Mouse (Mus musculus) intestine, embryonic 15.5 days (tissue): ENCODE data around the gene Gm21887. TPM values are rescaled to one million over a fixed set of nuclear protein-coding genes. Genes with fewer than 3 reads are reported as not detected.
A peak's percentile ranks its signal among the peaks of the same experiment; 100 is the strongest.
"Not testable (repeated sequence)": the region's sequence is repeated elsewhere in the genome, so short reads cannot be mapped to it uniquely, and the experiment has no call there.

ENCODE experiments used
- ATAC-seq: fragments of 200-750 bp; cut with Nextera tagmentation; 2 replicates; pipeline ENCODE4 v1.8.0; 2017; ENCODE audit warnings: moderate TSS enrichment, moderate library complexity
- H3K27ac ChIP-seq: fragments of 300-500 bp; sonication (generic); 2 replicates; pipeline ENCODE4 v1.5.1; 2015; ENCODE audit warnings: mild to moderate bottlenecking, inconsistent platforms
- H3K27me3 ChIP-seq: fragments of 300-500 bp; sonication (generic); replicated peaks from 2 replicates; pipeline ENCODE4 v1.6.1; 2015; ENCODE audit warnings: inconsistent platforms
- H3K36me3 ChIP-seq: fragments of 300-500 bp; sonication (generic); 2 replicates; pipeline ENCODE4 v1.6.1; 2015; ENCODE audit warnings: inconsistent platforms
- H3K4me1 ChIP-seq: fragments of 300-500 bp; sonication (generic); replicated peaks from 2 replicates; pipeline ENCODE4 v1.6.1; 2015; ENCODE audit warnings: inconsistent platforms
- H3K4me2 ChIP-seq: fragments of 300-500 bp; sonication (generic); replicated peaks from 2 replicates; pipeline ENCODE4 v1.6.1; 2015; ENCODE audit warnings: mild to moderate bottlenecking, inconsistent platforms
- H3K4me3 ChIP-seq: fragments of 300-500 bp; sonication (generic); replicated peaks from 2 replicates; pipeline ENCODE4 v1.5.1; 2015; ENCODE audit warnings: inconsistent platforms
- H3K9ac ChIP-seq: fragments of 300-500 bp; sonication (generic); 2 replicates; pipeline ENCODE4 v1.6.1; 2015; ENCODE audit warnings: inconsistent platforms
- H3K9me3 ChIP-seq: fragments of 300-500 bp; sonication (generic); 2 replicates; pipeline ENCODE4 v1.6.1; 2016; ENCODE audit warnings: inconsistent platforms
- WGBS: fragments of 180-500 bp; shearing (Covaris S2); methylation state at CpG from one replicate; pipeline ENCODE4 v1.1.7; 2015; 5-methylcytosine and 5-hydroxymethylcytosine counted together
- polyA plus RNA-seq: library from polyadenylated mRNA; unstranded; fragments of >200 nt; fragmentation: Nextera tagmentation; extraction: Ambion mirVana; gene quantifications from 2 replicates; pipeline ENCODE4 v1.2.1, GENCODE M21; 2015

The Gm21887 gene
- polyA plus RNA-seq, 1 experiment from 2014 or later = 168 TPM

DNA sequence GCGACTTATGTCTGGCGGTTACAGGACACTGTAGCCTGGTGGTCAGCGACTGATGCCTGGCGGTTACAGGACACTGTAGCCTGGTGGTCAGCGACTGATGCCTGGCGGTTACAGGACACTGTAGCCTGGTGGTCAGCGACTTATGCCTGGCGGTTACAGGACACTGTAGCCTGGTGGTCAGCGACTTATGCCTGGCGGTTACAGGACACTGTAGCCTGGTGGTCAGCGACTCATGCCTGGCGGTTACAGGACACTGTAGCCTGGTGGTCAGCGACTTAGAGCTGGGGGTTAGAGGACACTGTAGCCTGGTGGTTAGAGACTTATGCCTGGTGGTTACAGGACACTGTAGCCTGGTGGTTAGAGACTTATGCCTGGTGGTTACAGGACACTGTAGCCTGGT, 4.0 kb downstream of the Gm21887 start:
- not testable (repeated sequence) for H3K27ac ChIP-seq, H3K4me1 ChIP-seq, H3K4me2 ChIP-seq, H3K27me3 ChIP-seq, ATAC-seq, H3K4me3 ChIP-seq, H3K9ac ChIP-seq
- peaks cover 18% of the 10 kb centered on the region for H3K36me3 ChIP-seq
- 92% methylated on average over 2 of the region's 13 CpGs for WGBS
- peaks cover 12% of the 10 kb centered on the region for H3K9me3 ChIP-seq

DNA sequence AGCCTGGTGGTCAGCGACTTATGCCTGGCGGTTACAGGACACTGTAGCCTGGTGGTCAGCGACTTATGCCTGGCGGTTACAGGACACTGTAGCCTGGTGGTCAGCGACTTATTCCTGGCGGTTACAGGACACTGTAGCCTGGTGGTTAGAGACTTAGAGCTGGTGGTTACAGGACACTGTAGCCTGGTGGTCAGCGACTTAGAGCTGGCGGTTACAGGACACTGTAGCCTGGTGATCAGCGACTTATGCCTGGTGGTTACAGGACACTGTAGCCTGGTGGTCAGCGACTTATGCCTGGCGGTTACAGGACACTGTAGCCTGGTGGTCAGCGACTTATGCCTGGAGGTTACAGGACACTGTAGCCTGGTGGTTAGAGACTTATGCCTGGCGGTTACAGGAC, 4.6 kb downstream of the Gm21887 start:
- 71% methylated on average over 3 of the region's 13 CpGs for WGBS

DNA sequence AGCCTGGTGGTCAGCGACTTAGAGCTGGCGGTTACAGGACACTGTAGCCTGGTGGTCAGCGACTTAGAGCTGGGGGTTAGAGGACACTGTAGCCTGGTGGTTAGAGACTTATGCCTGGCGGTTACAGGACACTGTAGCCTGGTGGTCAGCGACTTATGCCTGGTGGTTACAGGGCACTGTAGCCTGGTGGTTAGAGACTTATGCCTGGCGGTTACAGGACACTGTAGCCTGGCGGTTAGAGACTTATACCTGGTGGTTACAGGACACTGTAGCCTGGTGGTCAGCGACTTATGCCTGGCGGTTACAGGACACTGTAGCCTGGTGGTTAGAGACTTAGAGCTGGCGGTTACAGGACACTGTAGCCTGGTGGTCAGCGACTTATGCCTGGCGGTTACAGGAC, 6.4 kb downstream of the Gm21887 start:
- H3K4me3 ChIP-seq, ATAC-seq, H3K9ac ChIP-seq, H3K4me2 ChIP-seq, H3K27me3 ChIP-seq, H3K4me1 ChIP-seq, H3K9me3 ChIP-seq, H3K27ac ChIP-seq: not testable (repeated sequence)
- H3K36me3 ChIP-seq = peaks cover 31% of the 10 kb centered on the region
- 88% methylated on average over 11 of the region's 12 CpGs for WGBS

More for the DNA sequence above, 4.6 kb downstream of the Gm21887 start:
- not testable (repeated sequence) for H3K27ac ChIP-seq, H3K4me3 ChIP-seq, H3K27me3 ChIP-seq, ATAC-seq, H3K4me2 ChIP-seq, H3K4me1 ChIP-seq, H3K9ac ChIP-seq
- Histone ChIP-seq H3K36me3 (peaks cover 24% of the 10 kb centered on the region), H3K9me3 (peaks cover 12% of the 10 kb centered on the region)

DNA sequence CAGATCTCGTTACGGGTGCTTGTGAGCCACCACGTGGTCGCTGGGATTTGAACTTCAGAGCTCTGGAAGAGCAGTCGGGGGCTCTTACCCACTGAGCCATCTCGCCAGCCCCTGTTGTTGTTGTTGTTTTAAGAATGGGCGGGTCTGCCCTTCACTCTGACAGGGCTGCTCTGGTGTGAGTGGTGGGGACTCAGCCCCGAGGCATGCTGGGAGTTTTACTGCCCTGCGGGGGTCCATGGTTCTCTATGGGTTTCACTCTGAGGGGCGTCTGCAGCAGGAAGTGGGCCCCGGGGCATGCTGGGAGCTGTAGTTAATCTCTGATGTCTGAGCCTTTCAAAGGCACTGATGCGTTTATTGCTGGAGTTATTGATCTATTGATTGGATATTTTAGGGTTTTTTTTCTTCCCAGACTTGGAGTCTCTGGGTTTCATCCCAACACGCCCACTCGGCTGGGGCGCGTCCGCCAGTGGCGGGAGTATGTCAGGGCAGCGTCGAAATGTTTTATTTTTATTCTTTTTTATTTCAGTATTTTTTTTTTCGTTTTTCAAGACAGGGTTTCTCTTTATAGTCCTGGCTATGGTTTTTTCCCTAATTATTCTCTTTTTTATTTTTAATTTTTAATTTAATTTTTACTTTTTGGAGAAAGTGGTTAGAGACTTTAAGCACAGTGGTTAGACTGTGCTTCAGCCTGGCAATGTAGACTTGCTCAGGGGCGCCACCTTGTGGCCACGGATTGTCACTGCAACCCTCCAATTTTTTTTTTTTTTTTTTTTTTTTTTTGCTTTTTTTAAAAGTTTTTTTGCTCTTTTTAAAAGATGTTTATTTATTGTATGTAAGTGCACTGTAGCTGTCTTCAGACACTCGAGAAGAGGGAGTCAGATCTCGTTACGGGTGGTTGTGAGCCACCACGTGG, 8.1 kb downstream of the Gm21887 start:
- peak; percentile 79 for ATAC-seq
- H3K9ac ChIP-seq, H3K27ac ChIP-seq, H3K4me2 ChIP-seq, H3K9me3 ChIP-seq, H3K4me3 ChIP-seq, H3K4me1 ChIP-seq, H3K27me3 ChIP-seq: not testable (repeated sequence)
- H3K36me3 ChIP-seq = peaks cover 26% of the 10 kb centered on the region
- WGBS = 57% methylated on average over 27 of the region's 27 CpGs

DNA sequence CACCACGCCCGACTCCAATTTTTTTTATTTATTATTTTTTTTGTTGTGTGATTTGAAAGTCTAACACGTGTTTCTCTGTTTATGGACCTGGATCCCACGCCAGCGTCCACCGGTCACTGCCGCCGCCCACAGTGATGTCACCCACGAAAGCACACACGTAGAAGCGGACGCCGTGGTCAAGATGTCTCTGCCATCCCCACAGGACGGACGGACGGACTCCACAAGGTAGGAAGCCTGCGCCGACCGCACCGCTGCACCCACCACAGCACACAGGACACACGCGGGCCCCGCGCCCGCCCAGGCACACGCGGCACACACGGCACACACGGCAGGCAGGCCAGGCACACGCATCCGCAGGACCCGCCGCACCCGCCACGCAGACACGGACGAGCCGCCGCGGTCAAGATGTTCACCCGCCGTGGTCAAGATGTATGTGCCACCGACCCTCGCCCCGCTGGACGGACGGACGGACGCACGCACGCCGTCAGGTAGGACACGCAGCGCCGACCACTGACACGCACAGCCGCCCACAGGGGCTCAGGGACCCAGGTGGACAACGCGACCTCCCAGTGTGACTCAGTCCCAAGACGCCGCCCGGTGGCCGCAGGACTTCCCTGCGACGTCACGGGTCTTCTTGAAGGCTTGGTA, 9.2 kb downstream of the Gm21887 start:
- H3K4me2 ChIP-seq, H3K27me3 ChIP-seq, H3K9me3 ChIP-seq, H3K27ac ChIP-seq, H3K4me3 ChIP-seq, H3K4me1 ChIP-seq, H3K9ac ChIP-seq: not testable (repeated sequence)
- H3K36me3 ChIP-seq = peaks cover 26% of the 10 kb centered on the region
- WGBS = 84% methylated on average over 66 of the region's 66 CpGs
- peak; percentile 85 for ATAC-seq

DNA sequence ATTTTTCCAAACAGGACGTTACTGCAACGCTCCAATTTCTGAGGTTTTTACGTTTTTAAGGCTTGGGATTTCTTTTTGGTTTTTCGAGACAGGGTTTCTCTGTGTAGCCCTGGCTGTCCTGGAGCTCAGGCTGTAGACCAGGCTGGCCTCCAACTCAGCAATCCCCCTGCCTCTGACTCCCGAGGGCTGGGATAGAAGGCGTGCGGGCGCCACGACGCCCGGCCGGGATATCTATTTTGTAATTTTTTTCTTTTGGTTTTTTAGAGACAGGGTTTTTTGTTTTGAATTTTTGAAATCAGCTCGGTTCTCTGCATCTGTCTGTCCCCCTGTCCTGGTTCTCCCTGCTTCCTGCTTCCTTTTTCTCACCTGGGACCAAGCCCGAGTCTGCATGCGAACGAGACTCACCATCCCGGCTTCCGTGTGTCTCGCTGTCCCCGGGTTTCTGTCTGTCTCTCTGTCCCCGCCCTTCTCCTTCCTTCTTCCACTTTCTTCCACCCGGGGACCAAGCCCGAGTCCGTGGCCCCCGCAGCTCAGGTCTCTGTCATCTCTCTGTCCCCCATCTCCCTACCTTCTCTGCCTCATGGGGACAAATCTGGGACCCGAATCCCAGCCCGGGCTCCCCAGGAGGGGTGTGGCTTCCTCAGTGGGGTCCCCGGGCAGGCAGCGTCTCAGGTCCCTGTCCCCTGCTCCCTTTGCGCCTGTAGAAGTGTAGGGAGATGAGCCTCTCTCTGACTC, 9.9 kb downstream of the Gm21887 start:
- H3K4me3 ChIP-seq, H3K9me3 ChIP-seq, H3K4me1 ChIP-seq, H3K27me3 ChIP-seq, H3K9ac ChIP-seq, H3K4me2 ChIP-seq, H3K27ac ChIP-seq: not testable (repeated sequence)
- peaks cover 26% of the 10 kb centered on the region for H3K36me3 ChIP-seq
- ATAC-seq = peak; percentile 57
- 84% methylated on average over 30 of the region's 30 CpGs for WGBS

DNA sequence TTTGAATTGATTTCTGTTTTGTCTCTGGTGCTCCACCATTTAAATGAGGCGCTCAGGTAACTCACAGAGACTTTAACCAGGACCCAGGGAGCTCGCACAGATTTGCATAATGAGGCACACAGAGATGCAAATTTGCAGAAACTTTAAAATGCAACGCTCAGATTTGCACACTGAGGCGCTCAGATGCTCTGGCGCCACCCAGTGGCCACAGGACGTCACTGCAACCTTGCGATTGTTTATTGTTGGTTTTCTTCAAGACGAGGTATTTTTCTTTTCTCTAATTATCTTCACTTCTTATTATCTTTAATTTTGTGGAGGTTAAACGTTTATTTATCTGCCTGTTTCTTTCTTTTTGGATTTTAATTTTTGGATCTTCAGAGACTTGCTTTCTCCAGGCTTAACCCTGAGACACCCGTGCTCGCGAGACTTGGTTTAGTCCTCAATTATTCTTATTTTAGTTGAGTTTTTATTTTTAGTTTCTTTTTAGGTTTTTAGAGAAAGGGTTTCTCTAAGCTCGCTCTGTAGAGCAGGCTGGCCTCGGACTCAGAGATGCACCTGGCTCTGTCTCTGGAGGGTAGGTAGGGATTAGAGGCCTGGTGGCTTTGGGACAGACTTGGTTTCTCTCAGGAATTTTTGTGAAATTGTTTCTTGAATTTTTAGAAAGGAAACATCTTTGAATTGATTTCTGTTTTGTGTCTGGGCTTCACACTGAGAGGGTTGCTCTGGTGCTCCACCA, 10.7 kb downstream of the Gm21887 start:
- H3K27me3 ChIP-seq, ATAC-seq, H3K27ac ChIP-seq, H3K4me3 ChIP-seq, H3K9ac ChIP-seq, H3K4me2 ChIP-seq, H3K9me3 ChIP-seq, H3K4me1 ChIP-seq: not testable (repeated sequence)
- peaks cover 26% of the 10 kb centered on the region for H3K36me3 ChIP-seq
- WGBS = 58% methylated on average over 14 of the region's 14 CpGs

DNA sequence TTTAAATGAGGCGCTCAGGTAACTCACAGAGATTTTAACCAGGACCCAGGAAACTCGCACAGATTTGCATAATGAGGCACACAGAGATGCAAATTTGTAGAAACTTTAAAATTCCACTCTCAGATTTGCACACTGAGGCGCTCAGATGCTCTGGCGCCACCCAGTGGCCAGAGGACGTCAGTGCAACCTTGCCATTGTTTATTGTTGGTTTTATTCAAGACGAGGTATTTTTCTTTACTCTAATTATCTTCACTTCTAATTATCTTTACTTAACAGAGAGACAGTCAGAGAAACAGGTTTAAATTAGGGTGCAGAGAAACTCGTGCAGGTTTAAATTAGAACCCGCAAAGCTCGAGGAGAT, 11.2 kb downstream of the Gm21887 start:
- not testable (repeated sequence) for H3K27me3 ChIP-seq, H3K9ac ChIP-seq, H3K9me3 ChIP-seq, ATAC-seq, H3K4me2 ChIP-seq, H3K4me3 ChIP-seq, H3K4me1 ChIP-seq, H3K27ac ChIP-seq
- WGBS = 51% methylated on average over 9 of the region's 9 CpGs
- peaks cover 26% of the 10 kb centered on the region for H3K36me3 ChIP-seq

DNA sequence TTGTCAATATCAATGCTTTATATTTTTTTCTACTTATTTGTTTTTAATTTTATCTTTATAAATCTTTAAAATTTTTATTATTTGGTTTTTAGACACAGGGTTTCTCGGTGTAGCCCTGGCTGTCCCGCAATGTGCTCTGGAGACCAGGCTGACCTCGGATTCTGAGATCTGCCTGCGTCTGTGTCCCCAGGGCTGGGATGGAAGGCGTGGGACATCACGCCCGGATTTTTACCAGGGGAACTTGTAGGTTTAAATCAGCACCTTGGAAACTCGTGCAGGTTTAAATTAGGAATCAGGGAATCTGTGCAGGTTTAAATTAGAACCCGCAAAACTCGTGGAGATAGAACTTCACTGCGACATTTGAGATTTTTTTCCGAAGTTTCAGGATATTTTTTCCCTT, 11.7 kb downstream of the Gm21887 start:
- 78% methylated on average over 12 of the region's 12 CpGs for WGBS
- H3K4me3 ChIP-seq, H3K27me3 ChIP-seq, H3K4me2 ChIP-seq, H3K27ac ChIP-seq, H3K4me1 ChIP-seq, H3K9ac ChIP-seq, ATAC-seq, H3K9me3 ChIP-seq: not testable (repeated sequence)
- peaks cover 26% of the 10 kb centered on the region for H3K36me3 ChIP-seq

DNA sequence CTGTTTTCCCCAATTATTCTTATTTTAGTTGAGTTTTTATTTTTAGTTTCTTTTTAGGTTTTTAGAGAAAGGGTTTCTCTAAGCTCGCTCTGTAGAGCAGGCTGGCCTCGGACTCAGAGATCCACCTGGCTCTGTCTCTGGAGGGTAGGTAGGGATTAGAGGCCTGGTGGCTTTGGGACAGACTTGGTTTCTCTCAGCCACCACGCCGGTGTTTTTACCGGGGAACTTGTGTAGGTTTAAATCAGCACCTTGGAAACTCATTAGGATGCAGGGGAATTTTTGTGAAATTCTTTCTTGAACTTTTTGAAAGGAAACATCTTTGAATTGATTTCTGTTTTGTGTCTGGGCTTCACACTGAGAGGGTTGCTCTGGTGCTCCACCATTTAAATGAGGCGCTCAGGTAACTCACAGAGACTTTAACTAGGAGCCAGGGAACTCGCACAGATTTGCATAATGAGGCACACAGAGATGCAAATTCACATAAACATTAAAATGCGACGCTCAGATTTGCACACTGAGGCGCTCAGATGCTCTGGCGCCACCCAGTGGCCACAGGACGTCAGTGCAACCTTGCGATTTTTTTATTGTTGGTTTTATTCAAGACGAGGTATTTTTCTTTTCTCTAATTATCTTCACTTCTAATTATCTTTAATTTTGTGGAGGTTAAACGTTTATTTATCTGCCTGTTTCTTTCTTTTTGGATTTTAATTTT, 12.4 kb downstream of the Gm21887 start:
- H3K27me3 ChIP-seq, H3K9me3 ChIP-seq, H3K27ac ChIP-seq, ATAC-seq, H3K9ac ChIP-seq, H3K4me3 ChIP-seq, H3K4me2 ChIP-seq, H3K4me1 ChIP-seq: not testable (repeated sequence)
- H3K36me3 ChIP-seq = peaks cover 26% of the 10 kb centered on the region
- WGBS = 53% methylated on average over 15 of the region's 15 CpGs
